Mouse (Mus musculus): ENCODE results near the gene Ddx19b. TPM values are rescaled to one million over a fixed set of nuclear protein-coding genes. Genes with fewer than 3 reads are reported as not detected.
"Not testable (repeated sequence)": the region's sequence is repeated elsewhere in the genome, so short reads cannot be mapped to it uniquely, and the experiment has no call there.

Gene Ddx19b
- total and polyA plus RNA-seq, 3 experiments, result 12.6 to 14.4 (median 13.5) TPM

DNA sequence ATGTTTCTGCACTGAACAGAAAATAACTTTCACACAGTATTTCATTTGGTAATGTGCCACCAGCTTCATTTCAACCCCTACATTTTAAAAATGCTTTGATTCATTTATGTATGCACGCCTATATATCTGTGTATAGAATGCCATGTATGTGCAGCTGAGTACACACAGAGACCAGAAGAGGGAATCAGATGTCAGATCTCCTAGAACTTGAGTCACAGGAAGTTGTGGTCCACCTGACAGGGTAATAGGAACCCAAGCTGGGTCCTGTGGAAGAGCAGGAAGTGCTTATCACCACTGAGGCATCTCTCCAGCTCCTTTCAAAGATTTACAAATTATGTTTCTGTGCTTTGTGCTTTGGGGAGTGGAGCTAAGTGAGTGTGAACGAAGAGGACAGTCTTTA, 50.2 kb downstream of the Ddx19b start:
- Histone ChIP-seq H3K36me3 (replicated peaks in 1 of 2; ENCODE audit: control insufficient read depth in 1 of 2, insufficient read depth in 1 of 2, low read length in 1 of 2) (peaks cover 69 to 71% of the 10 kb centered on the region in 2 experiments), H3K4me2 (ENCODE audit: insufficient read depth, low read depth, poor library complexity, severe bottlenecking) (no peak overlapping the region), H3K79me2 (replicated peaks; ENCODE audit: control insufficient read depth, extremely low read depth, insufficient read depth, poor library complexity, severe bottlenecking) (no peaks in the 10 kb centered on the region; the same call in 1 of the 2 replicates), H3K4me1 (ENCODE audit: control insufficient read depth in 1 of 2, insufficient read depth in 2 of 2) (no peaks in the 10 kb centered on the region), H3K9ac (ENCODE audit: insufficient read depth, low read depth) (no peak overlapping the region), H3K27ac (ENCODE audit: insufficient read depth, low read depth) (no peak overlapping the region), H3K9me3 (replicated peaks; ENCODE audit: low read length) (no peaks in the 10 kb centered on the region), H3K27me3 (replicated peaks) (no peaks in the 10 kb centered on the region), H3K4me3 (replicated peaks in 1 of 3; ENCODE audit: low read depth in 2 of 3, low read length in 2 of 3, poor library complexity in 1 of 3) (no peak overlapping the region)
- dilution Hi-C loops (cut with MboI; ENCODE audit: extremely low pct_ligation_motif_present, extremely low pct_unique_long_range_greater_than_20kb, low sequenced_read_pairs) (no loop called here), in situ Hi-C loops (cut with MboI; ENCODE audit: low pct_ligation_motif_present, low pct_unique_long_range_greater_than_20kb, low sequenced_read_pairs) (no loop called here)
- no peak for DNase-seq (ENCODE audit: extremely low read depth)
- TF ChIP-seq NELFE (IDR thresholded peaks at IDR 0.05; ENCODE audit: low read depth, low read length) (no peak), USF2 (conservative IDR thresholded peaks at IDR 0.05; ENCODE audit: low read depth, low read length) (no peak), JUN (IDR thresholded peaks at IDR 0.05; ENCODE audit: insufficient read depth, low read depth, low read length) (no peak), HCFC1 (IDR thresholded peaks at IDR 0.05; ENCODE audit: low read depth, low read length) (no peak), MAZ (IDR thresholded peaks at IDR 0.05; ENCODE audit: low read depth, low read length) (no peak), USF1 (IDR thresholded peaks at IDR 0.05; ENCODE audit: low read depth, low read length) (no peak), MXI1 (IDR thresholded peaks at IDR 0.05; ENCODE audit: low read depth, low read length) (no peak), MAFK (IDR thresholded peaks at IDR 0.05; ENCODE audit: insufficient replicate concordance, low read length) (no peak), TCF12 (IDR thresholded peaks at IDR 0.05; ENCODE audit: low read depth, low read length) (no peak), ZNF384 (IDR thresholded peaks at IDR 0.05; ENCODE audit: low read depth, low read length) (no peak)

DNA sequence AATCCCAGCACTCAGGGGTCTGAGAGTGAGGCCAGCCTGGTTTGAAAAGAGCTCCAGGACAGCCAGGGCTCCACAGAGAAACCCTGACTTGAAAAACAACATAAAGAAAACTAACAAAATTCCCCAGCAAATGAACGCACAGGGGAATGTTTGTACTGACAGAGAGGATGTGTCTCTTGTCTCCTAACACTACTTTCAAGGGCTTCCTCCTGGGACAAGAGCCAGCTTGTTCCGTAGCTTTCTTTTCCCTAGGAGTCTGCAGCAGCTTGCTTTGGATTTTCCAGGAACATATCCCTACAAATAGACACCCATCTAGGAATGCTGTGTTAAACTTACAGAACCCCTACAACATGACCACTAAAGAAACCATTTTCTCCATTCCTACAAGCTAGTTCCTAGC, 53.6 kb downstream of the Ddx19b start:
- in situ Hi-C loops (cut with MboI; ENCODE audit: low pct_ligation_motif_present, low pct_unique_long_range_greater_than_20kb, low sequenced_read_pairs); H3K4me2 ChIP-seq (ENCODE audit: insufficient read depth, low read depth, poor library complexity, severe bottlenecking); H3K9me3 ChIP-seq (replicated peaks; ENCODE audit: low read length); dilution Hi-C loops (cut with MboI; ENCODE audit: extremely low pct_ligation_motif_present, extremely low pct_unique_long_range_greater_than_20kb, low sequenced_read_pairs); H3K79me2 ChIP-seq (replicated peaks; ENCODE audit: control insufficient read depth, extremely low read depth, insufficient read depth, poor library complexity, severe bottlenecking); H3K27ac ChIP-seq (ENCODE audit: insufficient read depth, low read depth); H3K4me3 ChIP-seq (replicated peaks in 1 of 3; ENCODE audit: low read depth in 2 of 3, low read length in 2 of 3, poor library complexity in 1 of 3); DNase-seq (ENCODE audit: extremely low read depth); H3K4me1 ChIP-seq (ENCODE audit: control insufficient read depth in 1 of 2, insufficient read depth in 2 of 2); H3K9ac ChIP-seq (ENCODE audit: insufficient read depth, low read depth); H3K27me3 ChIP-seq (replicated peaks): not testable (repeated sequence)
- H3K36me3 ChIP-seq (replicated peaks in 1 of 2; ENCODE audit: control insufficient read depth in 1 of 2, insufficient read depth in 1 of 2, low read length in 1 of 2), result peaks cover 62 to 70% of the 10 kb centered on the region in 2 experiments

DNA sequence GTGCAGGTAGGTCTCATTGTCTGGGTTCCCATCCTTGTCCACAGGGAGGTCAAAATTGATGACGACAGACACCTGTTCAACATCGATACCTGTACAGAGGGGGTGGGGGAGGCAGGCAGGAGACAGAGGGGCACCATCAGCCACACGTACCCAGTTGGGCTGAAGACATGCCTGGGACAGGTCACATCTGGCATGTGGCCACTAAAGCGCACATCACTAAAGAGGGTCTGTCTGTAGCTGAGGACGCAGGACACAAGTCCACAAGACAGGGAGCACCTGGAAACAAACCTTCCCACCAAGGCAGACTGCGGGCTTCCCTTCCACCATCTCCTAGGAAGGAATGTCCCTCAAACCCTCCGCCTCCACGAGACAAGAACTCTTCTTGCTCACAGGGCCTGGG, 55.0 kb downstream of the Ddx19b start:
- H3K4me3 ChIP-seq (replicated peaks in 1 of 3; ENCODE audit: low read depth in 2 of 3, low read length in 2 of 3, poor library complexity in 1 of 3); H3K4me1 ChIP-seq (ENCODE audit: control insufficient read depth in 1 of 2, insufficient read depth in 2 of 2); H3K79me2 ChIP-seq (replicated peaks; ENCODE audit: control insufficient read depth, extremely low read depth, insufficient read depth, poor library complexity, severe bottlenecking); dilution Hi-C loops (cut with MboI; ENCODE audit: extremely low pct_ligation_motif_present, extremely low pct_unique_long_range_greater_than_20kb, low sequenced_read_pairs); in situ Hi-C loops (cut with MboI; ENCODE audit: low pct_ligation_motif_present, low pct_unique_long_range_greater_than_20kb, low sequenced_read_pairs); H3K9ac ChIP-seq (ENCODE audit: insufficient read depth, low read depth); H3K27ac ChIP-seq (ENCODE audit: insufficient read depth, low read depth); H3K27me3 ChIP-seq (replicated peaks); H3K9me3 ChIP-seq (replicated peaks; ENCODE audit: low read length); H3K4me2 ChIP-seq (ENCODE audit: insufficient read depth, low read depth, poor library complexity, severe bottlenecking); DNase-seq (ENCODE audit: extremely low read depth): not testable (repeated sequence)
- H3K36me3 ChIP-seq (replicated peaks in 1 of 2; ENCODE audit: control insufficient read depth in 1 of 2, insufficient read depth in 1 of 2, low read length in 1 of 2), result peaks cover 70% of the 10 kb centered on the region in 2 experiments
- TF ChIP-seq POLR2AphosphoS2 (IDR thresholded peaks at IDR 0.05; ENCODE audit: low read depth, low read length), result 0 out of 2 replicates have a peak, but pooled peaks have one; percentile 8

Measured in CH12.LX (cell line).